Mouse (Mus musculus): ENCODE data around the gene Sbk1. TPM values are rescaled to one million over a fixed set of nuclear protein-coding genes. Genes with fewer than 3 reads are reported as not detected.

Sbk1 gene
- polyA plus RNA-seq, 1 experiment from 2014 or later: 1.5 TPM

GRCm38 (mm10) chr7:126260280-126261210, 11.9 kb upstream of the Sbk1 start:
- 5% methylated on average over 18 of the region's 18 CpGs for WGBS (ENCODE audit: insufficient replicate concordance)
- Histone ChIP-seq H3K27me3 (ENCODE audit: control insufficient read depth, insufficient read depth, low read depth, low read length) (no peaks in the 10 kb centered on the region), H3K4me2 (ENCODE audit: low read depth, low read length) (no peak overlapping the region), H3K27ac (ENCODE audit: low read length) (no peak overlapping the region), H3K9me3 (replicated peaks; ENCODE audit: control insufficient read depth, low read length) (no peaks in the 10 kb centered on the region), H3K9ac (ENCODE audit: low read depth, low read length) (no peak overlapping the region), H3K4me1 (ENCODE audit: control insufficient read depth, low read depth, low read length) (peaks cover 14% of the 10 kb centered on the region), H3K36me3 (ENCODE audit: control insufficient read depth, insufficient read depth) (no peaks in the 10 kb centered on the region), H3K4me3 (ENCODE audit: low read depth, low read length) (no peak overlapping the region)
- peak; percentile 52; the same call in 1 of the 2 replicates for ATAC-seq (ENCODE audit: low read depth)

- 30% methylated on average over 4 of the region's 4 CpGs for WGBS (ENCODE audit: insufficient replicate concordance)
These were observed 10.6 kb upstream of the Sbk1 start for GRCm38 (mm10) chr7:126261823-126262222.

GRCm38 (mm10) chr7:126263964-126264363, 8.5 kb upstream of the Sbk1 start:
- Histone ChIP-seq H3K4me2 (ENCODE audit: low read depth, low read length) (no peak overlapping the region), H3K9me3 (replicated peaks; ENCODE audit: control insufficient read depth, low read length) (no peaks in the 10 kb centered on the region), H3K36me3 (ENCODE audit: control insufficient read depth, insufficient read depth) (no peaks in the 10 kb centered on the region), H3K27ac (ENCODE audit: low read length) (no peak overlapping the region), H3K4me1 (ENCODE audit: control insufficient read depth, low read depth, low read length) (peaks cover 14% of the 10 kb centered on the region), H3K4me3 (ENCODE audit: low read depth, low read length) (no peak overlapping the region), H3K9ac (ENCODE audit: low read depth, low read length) (no peak overlapping the region), H3K27me3 (ENCODE audit: control insufficient read depth, insufficient read depth, low read depth, low read length) (peaks cover 3% of the 10 kb centered on the region; the same call in 1 of the 2 replicates)
- no peak for ATAC-seq (ENCODE audit: low read depth)
- WGBS (ENCODE audit: insufficient replicate concordance): 36% methylated on average over 7 of the region's 7 CpGs

More at GRCm38 (mm10) chr7:126261823-126262222, 10.6 kb upstream of the Sbk1 start:
- H3K4me2 ChIP-seq (ENCODE audit: low read depth, low read length): no peak overlapping the region
- no peak overlapping the region for H3K27ac ChIP-seq (ENCODE audit: low read length)
- no peaks in the 10 kb centered on the region for H3K27me3 ChIP-seq (ENCODE audit: control insufficient read depth, insufficient read depth, low read depth, low read length)
- H3K4me1 ChIP-seq (ENCODE audit: control insufficient read depth, low read depth, low read length): peaks cover 14% of the 10 kb centered on the region
- no peak overlapping the region for H3K4me3 ChIP-seq (ENCODE audit: low read depth, low read length)
- no peak overlapping the region for H3K9ac ChIP-seq (ENCODE audit: low read depth, low read length)
- no peaks in the 10 kb centered on the region for H3K36me3 ChIP-seq (ENCODE audit: control insufficient read depth, insufficient read depth)
- ATAC-seq (ENCODE audit: low read depth): peak; percentile 60
- no peaks in the 10 kb centered on the region for H3K9me3 ChIP-seq (replicated peaks; ENCODE audit: control insufficient read depth, low read length)

GRCm38 (mm10) chr7:126265949-126266348, 6.5 kb upstream of the Sbk1 start:
- H3K27me3 ChIP-seq (ENCODE audit: control insufficient read depth, insufficient read depth, low read depth, low read length): peaks cover 14% of the 10 kb centered on the region
- 52% methylated on average over 9 of the region's 9 CpGs for WGBS (ENCODE audit: insufficient replicate concordance)
- H3K4me2 ChIP-seq (ENCODE audit: low read depth, low read length): no peak overlapping the region

GRCm38 (mm10) chr7:126266372-126266870, 6.0 kb upstream of the Sbk1 start:
- Histone ChIP-seq H3K27ac (ENCODE audit: low read length) (no peak overlapping the region), H3K9ac (ENCODE audit: low read depth, low read length) (no peak overlapping the region), H3K4me1 (ENCODE audit: control insufficient read depth, low read depth, low read length) (peaks cover 9% of the 10 kb centered on the region), H3K4me3 (ENCODE audit: low read depth, low read length) (no peak overlapping the region), H3K27me3 (ENCODE audit: control insufficient read depth, insufficient read depth, low read depth, low read length) (peaks cover 18% of the 10 kb centered on the region), H3K9me3 (replicated peaks; ENCODE audit: control insufficient read depth, low read length) (no peaks in the 10 kb centered on the region), H3K4me2 (ENCODE audit: low read depth, low read length) (no peak overlapping the region), H3K36me3 (ENCODE audit: control insufficient read depth, insufficient read depth) (no peaks in the 10 kb centered on the region)
- WGBS (ENCODE audit: insufficient replicate concordance): 51% methylated on average over 4 of the region's 4 CpGs
- no peak for ATAC-seq (ENCODE audit: low read depth)

More at GRCm38 (mm10) chr7:126265949-126266348, 6.5 kb upstream of the Sbk1 start:
- H3K9ac ChIP-seq (ENCODE audit: low read depth, low read length): no peak overlapping the region
- H3K4me3 ChIP-seq (ENCODE audit: low read depth, low read length): no peak overlapping the region
- H3K9me3 ChIP-seq (replicated peaks; ENCODE audit: control insufficient read depth, low read length): no peaks in the 10 kb centered on the region
- no peaks in the 10 kb centered on the region for H3K36me3 ChIP-seq (ENCODE audit: control insufficient read depth, insufficient read depth)
- H3K4me1 ChIP-seq (ENCODE audit: control insufficient read depth, low read depth, low read length): peaks cover 11% of the 10 kb centered on the region
- no peak overlapping the region for H3K27ac ChIP-seq (ENCODE audit: low read length)
- no peak for ATAC-seq (ENCODE audit: low read depth)

GRCm38 (mm10) chr7:126267606-126268005, 4.8 kb upstream of the Sbk1 start:
- WGBS (ENCODE audit: insufficient replicate concordance): 45% methylated on average over 8 of the region's 8 CpGs
- no peaks in the 10 kb centered on the region; the same call in 1 of the 2 replicates for H3K4me1 ChIP-seq (ENCODE audit: control insufficient read depth, low read depth, low read length)
- no peaks in the 10 kb centered on the region for H3K9me3 ChIP-seq (replicated peaks; ENCODE audit: control insufficient read depth, low read length)
- peaks cover 30% of the 10 kb centered on the region for H3K27me3 ChIP-seq (ENCODE audit: control insufficient read depth, insufficient read depth, low read depth, low read length)
- no peak for ATAC-seq (ENCODE audit: low read depth)
- no peak overlapping the region for H3K9ac ChIP-seq (ENCODE audit: low read depth, low read length)
- no peak overlapping the region for H3K4me2 ChIP-seq (ENCODE audit: low read depth, low read length)
- H3K36me3 ChIP-seq (ENCODE audit: control insufficient read depth, insufficient read depth): no peaks in the 10 kb centered on the region
- H3K4me3 ChIP-seq (ENCODE audit: low read depth, low read length): no peak overlapping the region
- no peak overlapping the region for H3K27ac ChIP-seq (ENCODE audit: low read length)

- H3K27me3 ChIP-seq (ENCODE audit: control insufficient read depth, insufficient read depth, low read depth, low read length): peaks cover 47% of the 10 kb centered on the region
- H3K4me1 ChIP-seq (ENCODE audit: control insufficient read depth, low read depth, low read length): peaks cover 18% of the 10 kb centered on the region
- no peaks in the 10 kb centered on the region for H3K36me3 ChIP-seq (ENCODE audit: control insufficient read depth, insufficient read depth)
- H3K4me3 ChIP-seq (ENCODE audit: low read depth, low read length): peak overlapping the region; percentile 67
- no peak for ATAC-seq (ENCODE audit: low read depth)
- H3K9ac ChIP-seq (ENCODE audit: low read depth, low read length): peak overlapping the region; percentile 70
- peak overlapping the region; percentile 91 for H3K4me2 ChIP-seq (ENCODE audit: low read depth, low read length)
- no peaks in the 10 kb centered on the region for H3K9me3 ChIP-seq (replicated peaks; ENCODE audit: control insufficient read depth, low read length)
- WGBS (ENCODE audit: insufficient replicate concordance): 0% methylated on average over 36 of the region's 38 CpGs
- H3K27ac ChIP-seq (ENCODE audit: low read length): no peak overlapping the region
These were observed 422 bp downstream of the Sbk1 start for GRCm38 (mm10) chr7:126272770-126273311.

GRCm38 (mm10) chr7:126273351-126274042, 1.1 kb downstream of the Sbk1 start:
- Histone ChIP-seq H3K27ac (ENCODE audit: low read length) (no peak overlapping the region), H3K4me2 (ENCODE audit: low read depth, low read length) (peak overlapping the region; percentile 91), H3K4me1 (ENCODE audit: control insufficient read depth, low read depth, low read length) (peaks cover 18% of the 10 kb centered on the region), H3K4me3 (ENCODE audit: low read depth, low read length) (peak overlapping the region; percentile 67), H3K36me3 (ENCODE audit: control insufficient read depth, insufficient read depth) (no peaks in the 10 kb centered on the region), H3K9ac (ENCODE audit: low read depth, low read length) (peak overlapping the region; percentile 70), H3K9me3 (replicated peaks; ENCODE audit: control insufficient read depth, low read length) (no peaks in the 10 kb centered on the region), H3K27me3 (ENCODE audit: control insufficient read depth, insufficient read depth, low read depth, low read length) (peaks cover 46% of the 10 kb centered on the region)
- ATAC-seq (ENCODE audit: low read depth): no peak
- WGBS (ENCODE audit: insufficient replicate concordance): 26% methylated on average over 11 of the region's 11 CpGs

Data from liver, embryonic 16.5 days (tissue).